Mouse (Mus musculus) ES-Bruce4 (cell line): ENCODE measurements at regions not wholly inside any gene's neighbourhood (a gene's known extent, or its start where the extent isn't known, plus 50 kb on each side); places are given as distances from the start of the nearest gene placed in this dataset.

Source experiments
- CTCF ChIP-seq: IDR thresholded peaks from one replicate; pipeline ENCODE4 v1.8.1; 2011; ENCODE audit warnings: low read depth, low read length
- EP300 ChIP-seq: IDR thresholded peaks from 2 replicates; pipeline ENCODE4 v1.6.1; 2011; ENCODE audit warnings: low read depth, low read length; ENCODE audit not compliant: insufficient read depth
- POLR2A ChIP-seq: IDR thresholded peaks from one replicate; pipeline ENCODE4 v1.8.1; 2011; ENCODE audit warnings: low read length; ENCODE audit not compliant: insufficient read depth

- no peak for TF ChIP-seq POLR2A
- no peak for TF ChIP-seq CTCF
- no peak for TF ChIP-seq EP300
Measured at GRCm38 (mm10) chr17:50395669-50396068, 102.2 kb upstream of the Dazl start.
